ENCODE assay signal across 31 mouse cellular contexts in genomic region chr17:50625584-50625983, GRCm38 (mm10).
"Had no signal": no experiment of that assay in that cellular context is flagged by ENCODE, and none has a peak within 500 bp of the region (broad histone marks: within the 10 kb centered on the region; RNA-seq: fewer than 3 reads in every experiment).

No protein-coding gene starts in this region.

- H3K27me3 ChIP-seq: limb, embryonic 12.5 days; limb, embryonic 13.5 days; limb, embryonic 15.5 days; liver, embryonic 12.5 days; liver, embryonic 13.5 days; liver, embryonic 15.5 days; lung, embryonic 15.5 days; megakaryocyte, embryonic 14.5 days; midbrain, embryonic 12.5 days; midbrain, embryonic 13.5 days; midbrain, embryonic 15.5 days had no signal

- H3K4me3 ChIP-seq: limb, embryonic 10.5 days; limb, embryonic 12.5 days; limb, embryonic 13.5 days; limb, embryonic 15.5 days; liver, embryonic 12.5 days; liver, embryonic 13.5 days; liver, embryonic 15.5 days; lung, embryonic 15.5 days; megakaryocyte, embryonic 14.5 days; midbrain, embryonic 10.5 days; midbrain, embryonic 12.5 days; midbrain, embryonic 13.5 days; midbrain, embryonic 15.5 days; myocyte had no signal

- DNase-seq: left cerebral cortex, postnatal 4 days; liver; liver, embryonic 13.5 days; liver, postnatal 0 days; lung, adult 18-20 months; lung, adult 2 months; lung, embryonic 14.5 days; lung, postnatal 10 days; lung, postnatal 14 days; lung, postnatal 36 days; lung, postnatal 4 days; midbrain, embryonic 14.5 days had no signal

- H3K4me2 ChIP-seq: limb, embryonic 12.5 days; limb, embryonic 13.5 days; limb, embryonic 15.5 days; liver, embryonic 11.5 days; liver, embryonic 12.5 days; liver, embryonic 13.5 days; liver, embryonic 15.5 days; lung, embryonic 14.5 days; lung, embryonic 15.5 days; midbrain, embryonic 11.5 days; midbrain, embryonic 12.5 days; midbrain, embryonic 13.5 days; midbrain, embryonic 15.5 days had no signal

- H3K9me3 ChIP-seq: limb, embryonic 10.5 days; limb, embryonic 12.5 days; limb, embryonic 13.5 days; limb, embryonic 15.5 days; liver, embryonic 12.5 days; liver, embryonic 13.5 days; liver, embryonic 15.5 days; lung, embryonic 15.5 days; megakaryocyte, embryonic 14.5 days; midbrain, embryonic 10.5 days; midbrain, embryonic 12.5 days; midbrain, embryonic 13.5 days; midbrain, embryonic 15.5 days had no signal

- H3K9ac ChIP-seq: limb, embryonic 12.5 days; limb, embryonic 13.5 days; limb, embryonic 15.5 days; liver, embryonic 12.5 days; liver, embryonic 13.5 days; liver, embryonic 14.5 days; liver, embryonic 15.5 days; liver, postnatal 0 days; lung, embryonic 14.5 days; lung, embryonic 15.5 days; midbrain, embryonic 12.5 days; midbrain, embryonic 13.5 days; midbrain, embryonic 15.5 days had no signal

- ATAC-seq: liver, embryonic 12.5 days; liver, postnatal 0 days; lung, postnatal 0 days; midbrain, embryonic 13.5 days; midbrain, embryonic 15.5 days; midbrain, embryonic 16.5 days had no signal

- H3K36me3 ChIP-seq: limb, embryonic 10.5 days; limb, embryonic 12.5 days; limb, embryonic 13.5 days; limb, embryonic 15.5 days; liver, embryonic 12.5 days; liver, embryonic 13.5 days; liver, embryonic 15.5 days; lung, embryonic 15.5 days; midbrain, embryonic 10.5 days; midbrain, embryonic 12.5 days; midbrain, embryonic 13.5 days; midbrain, embryonic 15.5 days had no signal

- H3K27ac ChIP-seq: limb, embryonic 10.5 days; limb, embryonic 12.5 days; limb, embryonic 13.5 days; limb, embryonic 15.5 days; liver, embryonic 12.5 days; liver, embryonic 13.5 days; liver, embryonic 14.5 days; liver, embryonic 15.5 days; lung, embryonic 15.5 days; macrophage; midbrain, embryonic 10.5 days; midbrain, embryonic 12.5 days; midbrain, embryonic 13.5 days; midbrain, embryonic 15.5 days had no signal

- H3K4me1 ChIP-seq: limb, embryonic 12.5 days; limb, embryonic 15.5 days; liver, embryonic 13.5 days; liver, embryonic 15.5 days; megakaryocyte, embryonic 14.5 days; midbrain, embryonic 12.5 days; midbrain, embryonic 13.5 days; midbrain, embryonic 15.5 days had no signal
